Mouse (Mus musculus): ENCODE results near the gene Eci1.
"Not testable (repeated sequence)": the region's sequence is repeated elsewhere in the genome, so short reads cannot be mapped to it uniquely, and the experiment has no call there.

Gene Eci1

GRCm38 (mm10) chr17:24440377-24440776 lies 13.9 kb downstream of the Eci1 start:
- no peak for DNase-seq (ENCODE audit: low read depth, low spot score)

- no peak for DNase-seq (ENCODE audit: low read depth, low spot score)
Observed at GRCm38 (mm10) chr17:24441148-24441547, 14.7 kb downstream of the Eci1 start.

DNA sequence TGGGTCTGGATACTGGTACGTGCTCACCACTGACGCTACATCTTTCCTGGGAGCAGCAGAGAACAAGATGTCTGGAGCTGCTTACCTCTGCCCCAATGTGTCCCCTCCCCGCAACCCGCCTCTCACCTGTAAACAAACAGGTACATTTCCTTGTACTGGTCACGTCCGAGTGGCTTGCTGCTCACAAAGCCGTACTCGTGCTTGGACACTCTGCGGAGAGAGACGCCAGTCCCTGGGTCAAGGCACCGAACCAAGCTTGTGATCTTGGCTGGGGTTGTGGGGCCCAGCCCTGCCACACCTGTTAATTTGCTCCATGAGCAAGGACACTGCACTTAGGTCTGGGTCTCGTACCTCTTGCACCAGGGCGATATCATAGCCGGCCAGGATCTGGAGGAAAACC lies 15.7 kb downstream of the Eci1 start:
- DNase-seq (ENCODE audit: low read depth, low spot score), result no peak

DNA sequence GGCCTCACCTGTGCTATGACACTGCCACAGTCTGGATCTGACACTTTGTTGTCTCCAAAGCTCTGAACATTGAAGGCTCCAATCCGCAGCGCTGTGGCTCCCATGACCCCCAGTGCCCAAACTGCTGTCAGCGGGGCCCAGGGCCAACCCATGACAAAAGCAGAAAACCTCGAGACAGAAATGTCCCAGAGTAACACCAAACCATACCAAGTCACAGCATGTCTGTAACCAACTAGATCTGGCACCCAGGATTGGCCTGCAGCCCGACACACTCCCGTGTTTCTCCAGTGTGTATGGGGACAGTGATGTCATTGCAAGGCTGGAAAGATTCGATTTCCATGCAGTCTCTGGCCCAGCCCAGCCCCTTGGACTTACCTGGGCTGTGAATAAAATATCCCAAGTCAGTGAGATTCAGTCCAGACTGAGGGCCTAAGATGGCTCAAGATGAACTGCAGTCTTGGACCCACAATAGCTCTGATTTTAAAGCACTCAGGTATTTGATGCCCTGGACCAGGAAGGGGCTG lies 16.3 kb downstream of the Eci1 start, which contains the start of gene Dnase1l2:
Gene Dnase1l2 (minus strand): TSS at position 474 of the 524 bp plus-strand sequence.
- no peak for DNase-seq (ENCODE audit: low read depth, low spot score)

- DNase-seq (ENCODE audit: low read depth, low spot score), result no peak
Observed at GRCm38 (mm10) chr17:24443409-24443808, 17.0 kb downstream of the Eci1 start.

DNA sequence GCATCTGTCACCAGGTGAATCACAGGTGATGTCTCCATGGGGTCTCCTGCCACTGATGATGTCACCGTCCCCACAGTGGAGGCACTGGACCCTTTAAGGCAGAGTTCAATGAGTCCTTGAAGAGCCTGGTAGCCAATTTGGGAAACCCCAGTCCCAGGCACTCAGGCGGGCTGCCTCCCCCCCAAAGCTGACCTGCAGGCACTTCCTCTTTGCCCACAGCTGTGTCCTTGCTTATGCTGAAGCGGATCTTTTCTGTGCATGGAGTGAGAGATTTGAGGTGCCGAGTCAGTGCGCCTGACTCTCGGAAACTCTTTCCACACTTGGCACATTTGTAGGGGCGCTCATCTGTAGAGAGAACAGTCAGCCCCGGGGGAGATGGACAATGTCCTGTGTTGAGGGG lies 20.1 kb downstream of the Eci1 start:
- DNase-seq (ENCODE audit: low read depth, low spot score), result no peak

- no peak for DNase-seq (ENCODE audit: low read depth, low spot score)
Observed at GRCm38 (mm10) chr17:24449507-24449906, 23.1 kb downstream of the Eci1 start.

DNA sequence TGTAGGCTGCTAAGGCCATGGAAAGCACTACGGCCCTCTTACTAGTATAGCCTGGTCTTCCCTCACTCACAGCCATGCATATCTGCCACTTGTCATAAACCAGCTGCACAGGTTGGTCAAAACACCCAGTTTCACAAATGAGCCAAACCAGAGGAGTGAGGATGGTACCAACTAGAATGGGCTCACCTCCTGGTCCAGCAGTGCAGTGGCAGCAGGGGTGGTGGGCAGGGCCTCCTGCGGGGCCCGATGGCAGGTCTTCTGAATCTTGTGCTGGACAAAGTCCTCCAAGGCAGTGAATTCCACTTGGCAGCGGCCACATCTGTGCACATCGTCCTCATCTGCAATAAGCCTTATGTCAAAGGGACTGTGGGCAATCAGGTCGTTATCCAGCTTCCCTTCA lies 24.8 kb downstream of the Eci1 start:
- no peak for DNase-seq (ENCODE audit: low read depth, low spot score)

DNA sequence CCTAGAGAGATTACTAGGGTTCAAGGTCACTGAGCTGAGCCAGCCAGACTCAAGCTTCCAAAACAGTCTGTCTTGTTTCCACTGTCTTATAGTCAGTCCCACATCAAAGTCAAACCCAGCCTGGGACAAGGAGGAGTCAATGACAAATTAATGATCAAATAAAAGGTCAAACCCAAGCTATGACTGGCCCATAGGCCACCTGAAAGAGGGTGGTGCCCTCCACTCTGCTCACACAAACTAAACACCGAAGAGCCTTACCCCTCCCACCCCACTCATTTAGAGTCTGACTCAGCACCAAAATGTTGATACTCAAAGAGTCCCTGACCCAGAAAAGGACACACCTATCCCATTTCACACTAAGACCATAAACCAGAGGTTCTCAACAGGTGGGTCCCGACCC lies 26.9 kb downstream of the Eci1 start:
- DNase-seq (ENCODE audit: low read depth, low spot score), result peak; percentile 66

DNA sequence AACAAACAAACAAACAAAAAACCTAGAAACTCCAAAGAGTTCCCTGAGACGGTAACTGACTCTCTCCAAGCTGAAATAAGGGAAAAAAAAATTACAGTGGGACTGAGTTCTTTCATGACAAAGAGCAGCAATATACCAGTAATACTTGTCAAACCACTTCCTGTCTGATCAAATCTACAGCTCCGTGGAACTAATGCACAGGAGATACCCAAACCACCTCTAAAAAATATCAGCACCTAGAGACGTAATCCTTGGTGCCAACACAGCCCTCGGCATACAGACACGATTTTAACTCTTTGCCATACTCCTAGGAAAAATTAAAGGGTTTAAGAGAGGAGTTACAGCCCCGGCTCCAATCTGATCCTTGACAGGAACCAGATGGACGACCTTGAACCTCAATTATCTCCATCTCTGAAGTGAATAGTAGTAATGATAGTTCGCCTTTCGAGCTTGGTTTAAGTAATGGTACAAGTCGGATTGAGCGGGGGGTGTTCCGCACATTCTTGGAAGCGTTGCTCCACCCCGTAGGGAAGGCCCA lies 27.8 kb downstream of the Eci1 start:
- DNase-seq (ENCODE audit: low read depth, low spot score), result no peak

- DNase-seq (ENCODE audit: low read depth, low spot score), result peak; percentile 99
Observed at GRCm38 (mm10) chr17:24454756-24455522, 28.5 kb downstream of the Eci1 start.

DNA sequence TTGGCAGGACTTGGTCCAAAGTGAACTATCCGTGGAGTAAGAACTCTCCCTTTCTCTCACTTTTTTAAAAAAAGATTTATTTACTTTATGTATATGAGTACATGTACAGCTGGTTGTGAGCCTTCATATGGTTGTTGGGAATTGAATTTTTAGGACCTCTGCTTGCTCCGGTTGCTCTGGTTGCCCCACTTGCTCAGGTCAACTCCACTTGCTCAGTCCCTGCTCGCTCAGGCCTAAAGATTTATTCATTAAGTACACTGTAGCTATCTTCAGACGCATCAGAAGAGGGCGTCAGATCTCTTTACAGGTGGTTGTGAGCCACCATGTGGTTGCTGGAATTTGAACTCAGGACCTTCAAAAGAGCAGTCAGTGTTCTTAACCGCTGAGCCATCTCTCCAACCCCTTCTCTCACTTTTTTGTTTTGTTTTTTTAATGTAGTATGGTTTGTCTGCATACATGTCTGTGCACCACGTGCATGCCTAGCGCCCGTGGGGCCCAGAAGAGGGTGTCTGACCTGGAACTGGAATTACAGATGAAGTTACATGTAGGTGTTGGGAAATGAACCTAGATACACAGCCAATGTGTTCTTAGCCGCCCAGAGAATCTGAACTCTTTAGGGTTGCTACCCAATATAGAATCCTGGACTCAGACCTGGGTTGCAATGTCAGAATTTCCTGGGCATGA lies 29.2 kb downstream of the Eci1 start:
- DNase-seq (ENCODE audit: low read depth, low spot score), result not testable (repeated sequence)

DNA sequence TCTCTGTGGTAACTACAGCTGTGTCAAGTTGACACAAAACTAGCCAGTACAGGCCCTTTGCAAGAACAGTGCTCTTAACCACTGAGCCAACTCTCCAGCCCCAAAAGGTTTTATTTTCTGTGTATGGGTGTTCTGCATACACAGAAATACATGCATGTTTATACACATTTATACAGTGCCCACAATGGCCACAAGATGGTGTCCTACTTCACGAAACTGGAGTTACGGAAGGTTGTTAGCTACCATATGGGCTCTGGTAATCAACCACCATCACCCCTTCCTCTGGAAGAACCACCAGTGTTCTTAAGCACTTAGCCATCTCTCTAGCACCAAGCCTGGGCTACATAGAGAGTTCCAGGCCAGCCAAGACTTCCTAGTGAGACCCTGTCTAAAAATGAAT lies 35.1 kb downstream of the Eci1 start:
- DNase-seq (ENCODE audit: low read depth, low spot score), result no peak

DNA sequence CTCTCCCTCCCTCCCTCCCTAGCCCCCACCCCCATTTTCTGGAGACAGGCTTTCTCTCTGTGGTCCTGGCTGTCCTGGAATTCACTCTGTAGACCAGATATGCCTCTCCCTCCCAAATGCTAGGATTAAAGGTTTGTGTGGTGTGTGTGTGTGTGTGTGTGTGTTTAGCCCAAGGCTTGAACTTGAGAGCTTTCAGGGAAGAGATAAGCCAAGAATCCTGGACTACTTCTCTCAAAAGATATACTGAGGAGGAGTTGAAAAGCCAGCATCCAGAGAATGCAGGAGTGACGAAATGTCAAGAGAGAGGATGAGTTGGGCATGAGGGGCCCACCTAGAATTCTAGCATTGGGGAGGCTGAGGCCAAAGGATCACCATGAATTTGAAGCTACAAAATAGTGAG lies 36.5 kb downstream of the Eci1 start:
- no peak for DNase-seq (ENCODE audit: low read depth, low spot score)

GRCm38 (mm10) chr17:24463374-24464133 lies 37.1 kb downstream of the Eci1 start:
- DNase-seq (ENCODE audit: low read depth, low spot score), result no peak

DNA sequence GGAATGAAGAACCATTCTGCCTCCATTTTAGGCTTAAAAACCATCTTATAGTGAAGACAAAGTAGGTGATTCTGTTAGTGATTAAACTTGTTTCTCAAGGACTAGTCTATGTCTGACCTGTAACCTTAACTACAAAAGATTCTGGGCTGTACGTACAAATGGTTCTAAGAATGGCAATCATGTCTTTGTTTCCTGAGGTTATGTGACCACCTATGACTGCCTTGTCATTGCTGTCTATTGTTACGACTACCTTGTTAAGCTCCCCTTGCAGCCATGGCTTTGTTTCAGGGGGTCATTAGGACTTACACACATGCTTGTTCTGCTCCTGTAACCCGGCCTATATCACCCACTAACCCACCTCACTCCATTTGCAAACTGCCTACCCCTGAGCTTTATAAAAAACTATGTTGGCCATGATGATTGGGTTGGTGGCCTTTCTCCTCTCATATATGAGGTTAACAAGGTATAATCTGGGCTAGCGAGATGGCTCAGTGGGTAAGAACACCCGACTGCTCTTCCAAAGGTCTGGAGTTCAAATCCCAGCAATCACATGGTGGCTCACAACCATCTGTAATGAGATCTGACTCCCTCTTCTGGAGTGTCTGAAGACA lies 42.3 kb downstream of the Eci1 start:
- no peak for DNase-seq (ENCODE audit: low read depth, low spot score)

GRCm38 (mm10) chr17:24469336-24469909 lies 43.0 kb downstream of the Eci1 start:
- DNase-seq (ENCODE audit: low read depth, low spot score), result no peak

DNA sequence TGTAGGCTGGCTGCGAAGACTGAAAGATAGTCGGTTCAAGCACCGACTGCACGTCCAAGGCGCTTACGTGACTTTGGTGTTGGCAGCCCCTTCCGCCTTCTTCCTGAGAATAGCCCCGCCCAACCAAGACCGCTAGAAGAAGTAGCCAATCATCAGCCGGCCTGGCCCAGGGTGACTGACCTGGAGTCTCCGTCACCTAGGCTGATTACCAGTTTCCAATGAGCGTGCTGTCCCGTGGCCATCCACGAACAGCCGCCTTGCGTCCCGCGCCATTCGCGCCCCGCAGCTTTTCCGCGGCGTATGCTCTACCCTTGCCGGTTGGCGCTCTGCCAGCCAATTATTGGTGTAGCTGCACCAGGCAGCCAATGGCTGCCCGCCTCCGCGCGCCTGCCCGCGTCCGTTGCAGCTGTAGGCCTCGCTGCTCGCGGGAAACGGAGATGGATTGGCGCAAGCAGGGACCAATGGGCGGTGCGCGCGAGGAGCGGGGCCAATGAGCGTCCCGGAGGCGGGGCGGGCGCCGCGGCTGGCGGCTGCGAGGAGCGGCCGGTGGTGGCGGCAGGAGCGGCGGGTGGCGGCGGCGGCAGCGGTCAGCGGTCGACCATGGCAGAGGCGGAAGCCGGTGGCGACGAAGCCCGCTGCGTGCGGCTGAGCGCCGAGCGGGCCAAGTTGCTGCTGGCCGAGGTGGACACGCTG lies 43.6 kb downstream of the Eci1 start, which contains the start of the genes E4f1 and Pgp:
Gene E4f1 (minus strand): TSS at position 404 of the 693 bp plus-strand sequence.
Gene Pgp (plus strand): TSS at position 483 of the 693 bp plus-strand sequence.
- DNase-seq (ENCODE audit: low read depth, low spot score), result peak; percentile 96

DNA sequence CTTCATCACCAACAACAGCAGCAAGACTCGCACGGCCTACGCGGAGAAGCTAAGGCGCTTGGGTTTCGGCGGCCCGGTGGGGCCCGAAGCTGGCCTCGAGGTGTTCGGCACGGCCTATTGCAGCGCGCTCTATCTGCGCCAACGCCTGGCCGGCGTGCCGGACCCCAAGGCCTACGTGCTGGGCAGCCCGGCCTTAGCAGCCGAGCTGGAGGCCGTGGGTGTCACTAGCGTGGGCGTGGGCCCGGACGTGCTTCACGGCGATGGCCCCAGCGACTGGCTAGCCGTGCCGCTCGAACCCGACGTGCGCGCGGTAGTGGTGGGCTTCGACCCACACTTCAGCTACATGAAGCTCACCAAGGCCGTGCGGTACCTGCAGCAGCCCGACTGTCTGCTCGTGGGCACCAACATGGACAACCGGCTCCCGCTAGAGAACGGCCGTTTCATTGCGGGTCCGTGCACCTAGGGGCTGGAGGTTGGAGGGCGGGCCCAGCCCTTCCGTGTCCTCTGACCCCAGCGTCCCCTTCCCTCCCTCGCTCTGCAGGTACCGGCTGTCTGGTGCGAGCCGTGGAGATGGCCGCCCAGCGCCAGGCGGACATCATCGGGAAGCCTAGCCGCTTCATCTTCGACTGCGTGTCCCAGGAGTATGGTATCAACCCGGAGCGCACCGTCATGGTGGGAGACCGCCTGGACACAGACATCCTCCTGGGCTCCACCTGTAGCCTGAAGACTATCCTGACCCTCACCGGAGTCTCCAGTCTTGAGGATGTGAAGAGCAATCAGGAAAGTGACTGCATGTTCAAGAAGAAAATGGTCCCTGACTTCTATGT lies 44.5 kb downstream of the Eci1 start:
- no peak for DNase-seq (ENCODE audit: low read depth, low spot score)
